Mouse (Mus musculus) thymus, postnatal 36 days (tissue): ENCODE data around the gene Iqub.

ENCODE experiments used
- DNase-seq, 2 experiments: peaks; one replicate each; pipeline ENCODE4 v3.0.0; 2022; ENCODE audit warnings: mixed read lengths in 2 of 2

The Iqub gene

DNA sequence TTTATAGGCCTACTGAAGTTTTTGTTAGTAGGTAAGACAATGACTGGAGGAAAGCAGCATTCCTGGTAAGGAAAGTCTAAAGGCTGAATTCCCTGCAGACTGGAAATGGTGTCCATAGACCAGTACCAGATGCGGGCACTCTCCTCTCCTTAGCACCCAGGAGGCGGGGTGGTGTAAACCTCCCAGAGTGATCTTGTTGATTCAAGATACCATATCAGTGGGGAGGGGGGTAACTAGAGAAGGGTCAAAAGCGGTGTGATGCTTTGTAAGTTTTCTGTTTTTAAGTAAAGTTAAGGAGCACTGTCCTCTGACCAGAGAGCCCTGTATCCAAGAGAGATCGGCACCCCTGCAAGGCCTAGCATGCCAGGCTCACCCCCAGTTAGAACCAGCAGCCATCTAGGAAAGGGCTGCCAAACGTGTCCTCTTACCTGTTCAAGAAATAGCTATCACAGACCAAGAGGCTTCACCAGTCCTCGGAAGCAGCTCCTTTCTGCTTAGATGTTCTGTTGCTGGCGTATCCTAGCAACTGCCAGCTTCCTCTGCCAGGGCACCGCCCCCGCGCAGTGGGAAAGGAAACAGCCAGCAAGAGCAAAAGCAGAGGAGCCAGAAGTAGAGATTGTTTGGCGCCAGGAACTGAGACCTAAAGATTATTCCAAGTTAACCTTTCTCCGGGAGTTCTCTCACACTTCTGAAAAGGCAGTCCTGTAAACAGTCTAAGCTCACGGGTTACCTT is at the start of gene Iqub:
Iqub (minus strand) TSS at position 516 of the 733 bp plus-strand sequence.
- DNase-seq = peak; percentile 36 to 43

DNA sequence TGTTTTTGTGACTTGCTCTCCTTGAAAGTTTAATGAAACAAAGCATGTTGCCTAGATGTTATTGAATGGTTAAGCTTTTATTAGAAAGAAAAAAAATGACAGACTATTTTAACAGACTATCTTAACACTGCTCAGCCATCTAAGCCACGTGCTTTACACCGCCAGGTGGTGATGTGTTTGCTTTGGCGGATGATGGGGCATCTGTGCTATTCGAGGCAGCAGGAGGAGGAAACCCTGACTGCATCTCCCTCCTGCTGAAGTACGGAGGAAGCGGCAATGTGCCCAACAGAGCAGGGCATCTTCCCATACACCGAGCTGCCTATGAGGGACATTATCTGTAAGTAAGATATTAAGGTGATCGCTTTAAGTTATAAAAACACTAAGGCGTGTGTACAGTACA is 49.2 kb upstream of the Iqub start:
- no peak for DNase-seq

DNA sequence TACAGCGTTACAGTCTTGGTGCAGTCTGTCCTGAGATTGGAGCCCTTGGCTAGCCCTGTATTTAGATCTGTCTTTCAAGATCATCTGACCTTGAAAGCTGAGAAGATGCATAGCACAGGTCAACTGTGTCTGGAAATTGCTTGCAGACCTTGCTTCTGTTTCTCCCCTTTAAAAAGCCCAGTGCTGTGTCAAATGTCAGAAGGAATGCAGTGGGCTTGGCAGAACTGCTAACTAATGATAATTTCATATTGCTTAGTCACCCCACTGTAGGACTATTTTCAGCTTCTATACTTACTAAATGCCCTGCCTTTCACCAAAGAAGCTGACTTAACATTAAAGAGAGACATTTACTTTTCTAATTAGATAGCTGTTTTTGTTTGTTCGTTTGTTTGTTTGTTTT is 40.6 kb upstream of the Iqub start:
- DNase-seq = no peak

DNA sequence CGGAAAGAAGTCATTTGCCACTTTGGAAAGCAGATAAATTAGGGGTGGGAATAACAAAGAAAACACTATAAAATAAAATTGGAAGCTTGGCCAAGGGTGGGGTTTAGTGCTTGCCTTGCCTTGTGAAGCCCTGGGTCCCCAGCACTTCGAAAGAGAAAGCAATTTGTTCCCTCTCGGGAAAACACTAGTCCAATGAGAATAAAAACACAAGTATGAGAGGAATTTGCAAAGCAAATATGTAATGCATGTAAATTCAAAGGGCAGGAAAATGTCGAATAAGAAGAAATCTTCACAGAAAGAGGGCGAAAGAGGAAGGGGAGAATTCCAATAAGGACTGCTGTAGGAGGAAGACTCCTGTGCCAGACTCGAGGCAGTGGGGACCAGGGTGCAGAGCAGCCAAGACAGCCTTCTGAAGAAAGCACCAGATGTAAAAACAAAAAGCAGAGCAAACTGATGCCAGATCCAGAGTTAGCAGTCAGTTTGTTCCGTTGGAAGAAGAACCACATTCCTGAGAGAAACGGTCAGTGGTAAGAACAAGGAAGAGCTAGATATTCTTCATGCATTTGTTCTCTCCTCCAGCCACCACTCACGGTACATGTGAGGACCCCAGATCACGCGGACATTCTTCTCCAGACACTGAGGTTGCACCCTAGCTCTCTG is 39.7 kb upstream of the Iqub start:
- DNase-seq = no peak

DNA sequence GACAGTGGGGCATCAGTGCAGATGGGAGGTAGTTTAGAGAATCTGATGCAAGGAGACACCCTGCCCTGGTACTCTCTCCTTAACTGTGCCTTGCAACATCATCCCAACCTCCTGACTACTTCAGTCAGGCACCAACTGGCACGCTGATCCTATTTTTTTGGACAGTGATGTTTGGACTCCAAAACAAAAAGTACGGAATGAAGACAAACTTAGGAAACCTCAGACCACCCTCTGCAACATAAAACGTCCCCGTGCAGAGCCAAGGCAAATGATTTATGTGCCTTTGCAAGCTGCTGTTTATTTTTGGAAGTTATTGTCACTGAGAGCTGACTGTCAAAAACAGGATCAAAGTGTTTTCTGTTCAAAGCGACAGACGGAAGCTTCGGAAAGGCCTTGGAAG is 37.2 kb upstream of the Iqub start:
- DNase-seq = no peak

DNA sequence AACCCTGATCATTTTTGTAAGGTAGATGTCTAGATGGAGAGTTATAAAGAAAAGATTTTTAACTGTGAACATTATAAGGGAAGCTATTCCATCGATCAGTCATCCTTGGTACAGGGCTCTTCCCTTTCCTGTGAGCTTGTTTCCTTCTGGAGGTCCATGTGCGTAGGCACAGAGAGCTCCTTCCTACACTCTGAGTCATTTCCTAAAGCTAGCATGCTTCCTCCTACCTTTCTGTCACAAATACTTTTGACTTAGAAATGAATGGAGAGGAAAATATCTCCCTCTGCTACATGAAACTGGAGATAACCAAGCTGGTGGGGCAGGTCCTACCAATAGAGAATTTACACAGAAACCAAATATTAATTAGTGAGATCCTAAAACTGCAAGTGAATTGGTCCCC is 34.9 kb upstream of the Iqub start:
- no peak for DNase-seq

DNA sequence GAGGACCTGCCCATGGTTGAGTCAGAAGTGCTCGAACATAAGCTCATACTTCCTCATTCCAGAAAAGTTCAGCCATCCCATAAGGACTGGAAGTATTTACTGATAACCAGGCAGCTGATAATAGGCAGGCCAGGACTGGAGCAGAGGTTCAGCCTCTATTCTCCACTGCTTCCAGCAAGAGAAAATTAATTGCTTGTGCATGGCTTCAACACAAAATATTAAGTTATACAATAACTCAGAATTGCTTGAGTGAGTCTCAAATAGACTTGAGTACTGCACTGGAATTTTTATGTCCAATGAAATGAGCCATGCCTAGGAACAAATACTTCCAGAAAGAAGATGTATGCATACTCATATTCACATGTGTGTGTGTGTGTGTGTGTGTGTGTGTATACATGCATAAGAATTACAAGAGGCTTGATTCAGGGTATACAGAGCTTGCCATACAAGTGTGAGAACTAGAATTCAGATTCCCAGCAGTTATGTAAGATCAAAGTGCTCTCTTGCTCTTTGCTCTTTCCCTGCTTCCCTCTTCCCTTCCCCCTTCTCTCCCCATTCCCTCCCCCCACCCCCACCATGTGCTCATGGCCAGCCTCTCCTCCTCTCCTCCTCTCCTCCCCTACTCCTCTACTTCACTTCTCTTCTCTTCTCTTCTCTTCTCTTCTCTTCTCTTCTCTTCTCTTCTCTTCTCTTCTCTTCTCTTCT is 32.0 kb upstream of the Iqub start:
- no peak for DNase-seq

DNA sequence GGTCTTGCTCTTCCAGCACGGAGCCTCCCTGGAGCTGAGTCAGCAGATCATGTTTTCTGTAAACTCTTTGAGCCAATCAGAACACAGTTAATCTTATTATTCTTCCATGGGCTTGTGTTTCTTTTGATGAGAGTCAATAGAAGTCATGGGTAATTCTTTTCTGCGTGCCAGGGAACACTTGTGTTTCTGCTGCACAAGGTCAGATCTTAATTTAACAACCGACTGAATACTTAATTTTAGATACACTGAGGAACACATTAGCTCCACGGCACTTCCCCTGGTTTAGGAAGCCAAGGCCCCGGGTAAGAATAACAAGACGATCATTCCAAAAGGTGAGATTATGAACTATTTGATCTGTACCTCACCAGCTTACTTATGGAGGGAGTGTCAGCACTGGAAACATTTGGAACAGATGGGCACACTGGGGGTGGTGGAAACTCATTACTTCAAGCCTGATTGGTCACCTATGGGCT is 28.3 kb upstream of the Iqub start:
- DNase-seq = no peak

DNA sequence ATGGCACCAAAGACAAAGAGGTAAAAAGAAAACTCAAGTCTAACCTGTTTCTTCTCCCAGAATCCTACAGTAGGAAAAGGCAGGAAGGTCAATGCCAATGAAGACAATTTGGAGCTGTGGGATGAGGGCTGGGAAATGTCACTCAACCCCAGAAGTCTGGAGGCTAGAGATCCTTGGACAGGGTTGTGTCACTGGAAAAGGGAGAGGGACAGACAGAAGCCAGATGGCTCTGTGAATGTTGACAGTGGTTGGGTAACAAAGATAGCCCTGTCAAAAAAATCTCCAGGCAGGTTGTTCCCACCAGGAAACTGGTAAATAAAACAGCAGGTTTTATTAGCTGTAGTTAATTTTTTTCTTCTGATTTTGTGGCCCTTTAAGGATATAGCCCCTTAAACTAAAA is 27.5 kb upstream of the Iqub start:
- no peak for DNase-seq

DNA sequence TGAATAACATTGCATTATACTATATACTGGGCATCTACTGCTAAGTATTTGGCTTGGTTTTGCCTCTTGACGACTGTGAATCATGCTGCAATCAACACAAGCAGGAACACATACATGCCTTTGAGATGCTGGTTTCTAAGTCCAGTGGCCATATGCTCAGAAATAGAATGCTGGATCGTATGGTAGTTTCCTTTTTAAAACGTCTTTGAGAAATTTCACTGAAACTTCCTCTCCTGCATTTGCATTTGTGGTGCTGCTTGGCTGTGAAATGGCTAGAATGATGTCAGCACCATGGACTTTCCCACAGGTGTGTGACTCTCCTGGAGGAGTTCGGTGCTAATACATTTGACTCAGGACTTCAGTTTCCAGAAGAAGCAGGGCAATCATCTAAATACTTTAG is 25.2 kb upstream of the Iqub start:
- DNase-seq = no peak

DNA sequence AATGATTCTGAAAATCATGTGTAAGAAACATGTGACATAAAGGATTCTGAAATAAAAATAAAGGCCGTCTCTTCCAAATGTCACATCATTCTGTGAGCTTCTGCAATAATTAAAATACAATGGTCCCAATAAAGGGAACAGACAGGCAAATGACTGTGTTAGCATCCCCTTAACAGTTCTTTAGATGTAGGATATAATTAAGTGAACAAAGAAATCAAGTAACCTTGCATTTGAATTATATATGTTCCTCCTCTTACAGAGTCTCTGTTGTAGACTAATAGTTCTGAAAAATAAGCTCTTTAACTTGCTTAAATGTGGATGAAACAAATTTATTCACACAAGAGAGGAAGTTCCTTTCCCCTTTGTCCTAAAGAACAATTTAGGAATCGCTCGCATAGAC is 23.6 kb upstream of the Iqub start:
- no peak for DNase-seq

DNA sequence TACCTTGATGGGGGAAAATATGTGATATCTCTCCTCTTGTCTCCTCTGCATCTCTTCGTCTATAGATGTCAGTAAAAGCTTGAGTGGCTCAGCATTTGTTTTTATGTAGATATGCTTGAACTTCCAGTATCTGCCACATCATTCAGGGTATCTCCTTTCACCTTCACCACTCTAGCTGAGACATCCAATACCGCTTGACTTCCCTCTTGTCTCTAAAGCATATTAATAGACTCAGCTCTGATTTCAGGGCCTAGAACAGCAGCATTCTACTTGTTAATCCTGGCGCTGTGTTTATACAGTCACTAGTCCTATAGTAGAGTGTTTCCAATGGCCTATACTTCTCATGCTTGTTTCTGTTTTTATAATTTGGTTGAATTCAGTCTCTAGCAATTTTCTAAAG is 17.9 kb upstream of the Iqub start:
- no peak for DNase-seq

DNA sequence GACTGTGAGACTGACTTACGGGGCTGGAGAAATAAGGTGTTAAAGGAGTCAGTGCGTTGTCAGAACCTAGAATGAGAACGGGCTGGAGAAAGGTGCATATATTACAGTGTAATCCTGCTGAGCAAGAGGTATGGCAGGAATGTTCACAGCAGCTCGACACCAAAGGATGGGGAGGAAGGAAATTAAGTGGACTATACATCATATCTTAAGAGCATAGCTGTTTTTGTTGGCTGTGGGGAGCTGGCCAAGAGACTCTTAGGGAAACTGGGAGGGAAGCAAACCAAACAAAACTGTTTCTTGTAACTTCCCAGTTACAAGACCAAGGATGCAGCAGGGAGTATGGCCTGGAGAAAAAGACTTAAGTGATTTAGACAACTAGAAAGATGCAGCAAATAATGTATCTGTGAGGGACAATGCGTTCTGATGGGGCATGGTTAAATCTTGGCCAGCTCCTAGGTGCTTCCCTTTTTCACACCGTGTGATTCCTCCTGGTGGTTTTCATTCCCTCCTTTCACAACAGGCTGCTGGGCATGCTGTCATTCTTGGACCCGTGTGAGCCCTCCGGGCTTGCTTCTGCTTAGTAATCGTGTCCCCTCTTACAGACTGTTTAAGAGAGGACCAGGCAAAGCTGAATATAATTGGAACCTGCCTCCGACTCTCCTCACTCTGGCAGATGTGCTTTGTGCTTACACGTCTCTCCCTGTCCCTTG is 16.0 kb upstream of the Iqub start:
- no peak for DNase-seq

DNA sequence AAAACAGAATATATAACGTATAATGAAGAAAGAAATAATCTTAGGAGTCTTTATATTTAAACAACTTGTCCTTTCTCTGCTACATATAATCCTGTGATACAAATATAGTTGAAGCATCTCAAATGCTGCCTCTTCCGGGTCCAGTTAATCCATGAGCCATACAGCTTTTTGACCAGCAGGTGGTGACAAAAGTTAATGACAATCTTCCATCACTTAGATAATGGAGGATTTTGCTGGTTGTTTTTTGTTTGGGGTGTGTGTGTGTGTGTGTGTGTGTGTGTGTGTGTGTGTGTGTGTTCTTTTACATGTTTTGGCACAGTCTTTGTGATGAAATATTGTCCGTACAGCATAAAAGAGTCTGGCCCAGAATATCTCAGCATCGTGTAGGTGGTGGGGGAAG is 15.3 kb upstream of the Iqub start:
- DNase-seq = peak in 1 of 2 experiments; percentile 23

DNA sequence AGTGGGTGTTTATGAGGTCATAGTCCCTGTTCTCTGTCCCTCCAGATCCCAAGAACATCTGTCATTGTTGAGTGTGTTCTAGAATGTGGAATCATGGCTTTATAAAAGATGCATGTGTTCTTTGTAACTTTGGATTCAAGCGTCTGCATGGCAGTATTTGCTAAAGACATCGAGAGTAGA is 13.1 kb upstream of the Iqub start, which contains the start of gene Asb15:
Asb15 (plus strand) TSS at position 81 of the 180 bp plus-strand sequence.
- DNase-seq = no peak

DNA sequence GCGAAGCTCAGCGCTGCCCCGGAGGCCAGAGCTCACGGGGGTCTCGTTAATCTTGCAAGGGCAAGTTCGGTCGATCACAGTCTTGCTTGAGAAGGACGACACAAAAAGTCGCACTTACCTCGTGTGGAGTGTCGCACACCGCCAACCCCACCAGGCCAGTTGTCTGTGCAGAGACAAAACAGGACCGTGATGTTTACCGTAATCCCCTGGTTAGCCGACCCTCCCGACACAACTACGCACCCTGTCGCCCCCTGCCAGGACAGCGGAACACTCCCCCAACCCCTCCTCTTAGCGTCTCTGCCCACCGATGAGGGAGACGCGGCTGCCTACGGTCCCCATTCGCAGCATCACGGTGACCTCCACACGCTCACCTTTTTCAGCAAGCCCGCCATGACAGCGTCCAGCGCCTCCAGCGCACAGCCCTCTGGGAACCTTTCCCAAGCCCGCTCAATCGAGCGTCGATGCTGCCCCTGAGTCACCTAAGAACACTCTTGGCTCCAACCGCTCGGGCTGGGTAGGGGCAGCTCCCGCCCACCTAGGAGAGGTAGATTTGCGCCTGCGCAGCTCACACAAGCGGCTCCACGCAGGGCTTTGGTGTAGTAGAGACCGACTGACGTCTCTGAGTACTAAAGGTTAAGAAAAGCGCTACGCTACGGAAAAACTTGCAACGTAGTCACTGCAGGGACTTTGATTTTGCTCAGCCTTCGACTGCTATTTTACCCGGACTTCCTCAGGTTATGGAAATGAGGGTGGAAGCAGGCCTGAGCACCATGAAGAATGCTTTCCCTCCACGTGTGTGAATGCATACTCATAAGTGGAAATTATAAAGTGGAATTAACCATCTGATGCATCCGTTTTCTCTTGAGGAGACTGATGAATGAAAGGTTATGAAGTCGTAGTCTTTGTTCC is 12.5 kb upstream of the Iqub start, which contains the start of gene Ndufa5:
Ndufa5 (minus strand) TSS at position 859 of the 909 bp plus-strand sequence.
- DNase-seq = peak; percentile 89 to 95

DNA sequence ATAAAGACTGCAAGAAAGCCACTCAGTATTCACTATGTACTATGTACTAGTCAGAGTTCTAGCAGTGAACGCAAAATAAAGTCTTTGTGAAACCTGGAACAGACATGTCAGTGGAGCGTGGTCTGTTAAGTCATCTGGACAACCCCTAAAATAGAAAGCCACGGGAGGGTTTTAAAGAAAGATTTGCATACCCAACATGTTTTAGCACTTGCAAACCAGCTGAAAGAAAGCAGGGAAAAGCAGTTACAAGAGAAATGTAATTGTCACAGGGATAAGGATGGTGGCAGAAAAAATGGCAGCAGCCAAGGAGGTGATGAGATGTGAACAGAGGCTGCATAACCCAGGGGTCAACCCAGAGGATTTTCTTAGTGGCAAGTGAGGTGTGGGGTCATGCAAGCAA is 10.8 kb upstream of the Iqub start:
- no peak for DNase-seq

DNA sequence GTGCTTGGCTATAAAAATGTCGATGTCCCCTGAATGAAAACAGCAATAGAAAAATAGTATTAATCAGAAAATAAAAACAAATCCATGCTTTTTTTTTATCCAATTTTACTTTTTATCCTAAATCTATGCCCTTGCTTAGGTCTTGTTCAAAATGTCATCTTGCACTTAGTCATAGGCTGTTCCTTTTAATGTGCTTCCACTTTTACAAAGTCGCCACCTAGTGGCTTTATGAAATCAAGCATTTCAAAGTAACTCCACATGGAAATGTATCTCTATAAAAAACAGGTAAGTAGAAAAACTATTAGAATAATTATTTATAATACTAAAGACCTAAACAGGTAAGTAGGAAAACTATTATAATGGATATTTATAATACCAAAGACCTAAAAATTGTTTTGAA is 1.3 kb upstream of the Iqub start:
- no peak for DNase-seq

DNA sequence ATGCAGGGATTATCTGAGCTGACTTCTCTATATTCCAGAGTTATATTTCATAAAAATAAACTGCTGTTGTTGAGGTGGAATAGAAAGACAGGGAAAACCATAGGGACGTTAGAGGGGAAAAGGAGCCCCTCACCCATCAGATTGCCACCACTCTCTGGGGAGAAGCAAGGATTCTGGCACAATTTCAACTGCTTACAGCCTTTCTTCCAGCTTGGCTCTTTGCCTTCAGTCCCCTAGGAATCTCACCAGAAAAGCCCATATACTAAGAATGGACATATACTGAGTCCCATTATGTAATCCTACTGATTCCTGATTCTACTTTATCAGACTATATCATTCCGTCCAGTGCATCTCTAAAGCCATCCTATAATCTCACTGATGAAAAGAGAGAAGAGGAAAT is 10.7 kb downstream of the Iqub start:
- no peak for DNase-seq

DNA sequence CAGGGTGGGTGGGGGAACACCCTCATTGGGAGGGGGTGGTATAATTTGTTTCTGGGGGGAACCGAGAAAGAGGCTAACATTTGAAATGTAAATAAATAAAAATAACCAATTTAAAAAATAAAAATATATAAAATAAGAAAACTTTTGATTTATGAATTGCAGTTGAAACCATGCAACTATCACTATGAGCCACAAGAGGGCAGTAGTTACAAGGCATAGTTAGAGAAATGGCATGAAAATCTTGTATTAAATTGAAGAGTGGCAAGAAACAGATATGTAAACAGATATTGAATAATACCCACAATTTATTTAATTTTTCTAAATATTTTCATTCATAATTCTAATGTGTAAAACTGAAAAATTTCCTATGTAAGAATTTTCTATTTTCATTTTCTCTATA is 24.5 kb downstream of the Iqub start:
- DNase-seq = no peak

DNA sequence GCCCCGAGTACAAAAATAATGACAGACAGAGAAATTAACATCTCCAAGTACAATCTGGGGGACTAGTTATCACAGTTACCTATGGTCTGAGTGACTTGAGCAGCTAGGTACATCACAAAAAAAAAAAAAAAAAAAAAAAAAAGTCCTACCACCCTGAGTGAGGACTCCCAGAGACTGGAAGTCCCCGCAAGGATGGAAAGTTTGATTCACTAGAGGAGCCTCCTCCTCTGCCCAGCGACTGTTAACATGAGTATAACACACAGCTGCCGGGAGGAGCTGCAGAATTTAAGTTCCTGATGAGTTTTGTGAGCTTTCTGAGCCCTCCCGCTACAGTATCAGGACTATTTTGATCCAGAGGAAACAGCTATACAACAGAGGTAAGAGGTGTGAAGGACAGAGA is 28.3 kb downstream of the Iqub start:
- DNase-seq = no peak

DNA sequence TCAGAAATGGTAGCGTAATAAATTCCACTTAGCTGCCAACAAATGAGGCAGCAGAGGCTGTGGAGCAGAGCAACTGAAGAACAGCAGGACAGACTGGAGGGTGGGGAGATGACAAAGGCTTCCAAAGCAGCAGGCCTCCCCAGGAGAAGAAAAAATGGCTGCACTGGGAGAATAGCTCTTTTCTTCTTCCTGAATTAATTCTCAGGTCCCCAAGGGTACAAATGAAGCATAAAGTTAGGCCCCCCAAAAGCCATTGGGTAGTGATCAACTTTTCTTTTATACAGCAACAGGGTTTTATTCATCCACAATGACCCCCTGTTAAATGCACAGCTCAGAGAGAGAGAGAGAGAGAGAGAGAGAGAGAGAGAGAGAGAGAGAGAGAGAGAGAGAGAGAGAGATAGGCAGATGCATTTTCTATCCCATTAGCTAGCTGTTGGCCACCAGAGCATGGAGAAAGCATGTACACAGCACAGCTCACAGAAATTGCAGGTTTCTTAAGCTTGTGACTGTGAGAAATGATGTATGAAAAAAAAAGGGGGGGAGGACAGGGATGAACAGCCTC is 44.2 kb downstream of the Iqub start:
- DNase-seq = no peak
